Mouse (Mus musculus) spleen, embryonic (tissue): ENCODE measurements around the gene Myh9.
"Not testable (repeated sequence)": the region's sequence is repeated elsewhere in the genome, so short reads cannot be mapped to it uniquely, and the experiment has no call there.

Experiments
- CTCF ChIA-PET: fragments of 350-600 bp; sonication (Branson Sonifier 250); formaldehyde crosslinking; loops from one replicate; lab custom pipeline; 2022; lab: Charles Lee

The Myh9 gene

DNA sequence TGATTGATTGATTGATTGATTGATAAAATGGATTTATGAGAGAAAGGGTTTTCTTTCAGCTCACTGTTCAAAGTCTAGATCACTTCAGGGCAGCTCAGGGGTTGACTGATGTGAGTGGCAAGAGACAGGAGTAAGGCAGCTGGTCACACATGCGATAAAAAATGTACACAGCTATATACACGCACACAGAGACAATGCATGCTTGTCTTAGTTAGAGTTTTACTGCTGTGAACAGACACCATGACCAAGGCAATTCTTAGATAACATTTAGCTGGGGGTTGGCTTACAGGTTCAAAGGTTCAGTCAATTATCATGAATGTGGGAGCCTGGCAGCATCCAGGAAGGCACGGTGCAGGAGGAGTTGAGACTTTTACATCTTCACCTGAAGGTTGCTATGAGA is 31.0 kb upstream of the Myh9 start:
- CTCF ChIA-PET: no interaction called here

DNA sequence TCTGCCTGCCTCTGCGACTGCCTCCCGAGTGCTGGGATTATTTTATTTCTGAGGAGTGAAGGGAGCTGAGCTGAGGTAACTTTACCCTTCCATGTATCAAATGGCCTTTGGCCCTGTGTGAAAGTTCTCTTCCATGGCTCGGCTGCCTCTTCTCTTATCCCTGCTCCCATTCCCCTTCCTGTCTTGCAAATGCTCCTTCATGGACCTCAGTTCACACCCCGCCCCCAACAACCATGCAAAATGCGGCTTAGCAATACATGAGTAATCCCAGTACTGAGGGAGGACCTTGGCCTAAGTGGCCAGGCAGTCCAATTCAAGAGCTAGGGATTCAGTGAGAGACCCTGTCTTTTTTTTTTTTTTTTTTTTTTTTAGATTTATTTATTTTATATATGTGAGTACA is 26.4 kb upstream of the Myh9 start:
- CTCF ChIA-PET: interaction anchor here (0.7 kb wide), 1 partner anchor 66 kb away, joined by 7 read pairs; no protein-coding TSS in a partner anchor

DNA sequence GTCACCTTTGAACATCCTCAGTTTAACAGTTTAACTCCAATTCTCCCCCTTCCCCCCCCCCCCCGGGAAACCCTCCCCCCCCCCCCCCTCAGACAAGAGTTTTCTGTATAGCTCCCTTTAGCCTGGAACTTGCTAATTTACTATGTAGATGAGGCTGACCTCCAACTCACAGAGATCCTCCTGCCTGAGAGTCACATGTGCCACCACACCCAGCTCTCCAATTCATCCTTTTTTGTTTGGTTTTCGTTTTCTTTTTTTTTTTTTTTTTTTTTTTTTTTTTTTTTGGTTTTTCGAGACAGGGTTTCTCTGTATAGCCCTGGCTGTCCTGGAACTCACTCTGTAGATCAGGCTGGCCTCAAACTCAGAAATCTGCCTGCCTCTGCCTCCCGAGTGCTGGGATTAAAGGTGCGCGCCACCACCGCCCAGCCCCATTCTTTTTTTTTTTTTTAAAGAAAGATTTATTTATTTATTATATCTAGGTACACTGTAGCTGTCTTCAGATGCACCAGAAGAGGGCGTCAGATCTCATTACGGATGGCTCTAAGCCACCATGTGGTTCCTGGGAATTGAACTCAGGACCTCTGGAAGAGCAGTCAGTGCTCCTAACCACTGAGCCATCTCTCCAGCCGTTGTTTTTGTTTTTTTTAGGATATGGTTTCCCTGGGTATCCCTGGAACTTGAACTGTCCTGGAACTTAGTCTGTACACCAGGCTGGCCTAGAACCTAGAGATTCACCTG is 25.4 kb upstream of the Myh9 start:
- CTCF ChIA-PET: not testable (repeated sequence)

DNA sequence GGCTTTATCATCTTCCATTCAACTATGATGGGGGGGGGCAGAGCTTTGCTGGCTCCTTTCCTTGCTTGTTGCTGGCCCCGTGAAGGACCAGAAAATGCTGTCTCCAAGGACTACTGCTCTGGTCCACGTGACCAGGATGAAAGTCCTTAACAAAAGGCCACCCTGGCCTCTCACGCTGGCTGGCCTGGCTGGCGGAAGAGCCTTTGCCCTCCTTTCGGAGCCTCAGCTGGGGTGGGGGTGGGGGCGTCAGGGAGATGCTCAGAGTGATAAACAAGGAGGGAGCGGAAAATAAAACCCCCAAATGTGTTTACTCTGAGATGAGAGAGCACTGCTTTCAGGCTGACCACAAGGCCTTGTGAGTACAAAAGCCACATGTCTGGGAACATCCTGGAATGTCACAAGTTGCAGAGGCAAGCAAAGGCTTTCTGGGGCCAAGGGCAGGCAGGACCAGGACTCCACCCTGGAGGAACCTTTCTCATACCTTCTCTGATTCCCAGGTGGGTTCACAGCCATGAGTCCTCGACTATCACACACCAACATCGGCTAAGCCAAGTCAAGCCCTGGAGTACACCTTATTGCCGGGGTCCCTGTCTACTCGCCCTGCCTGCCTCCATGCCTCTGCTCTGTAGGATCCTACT is 24.7 kb upstream of the Myh9 start:
- CTCF ChIA-PET: no interaction called here

DNA sequence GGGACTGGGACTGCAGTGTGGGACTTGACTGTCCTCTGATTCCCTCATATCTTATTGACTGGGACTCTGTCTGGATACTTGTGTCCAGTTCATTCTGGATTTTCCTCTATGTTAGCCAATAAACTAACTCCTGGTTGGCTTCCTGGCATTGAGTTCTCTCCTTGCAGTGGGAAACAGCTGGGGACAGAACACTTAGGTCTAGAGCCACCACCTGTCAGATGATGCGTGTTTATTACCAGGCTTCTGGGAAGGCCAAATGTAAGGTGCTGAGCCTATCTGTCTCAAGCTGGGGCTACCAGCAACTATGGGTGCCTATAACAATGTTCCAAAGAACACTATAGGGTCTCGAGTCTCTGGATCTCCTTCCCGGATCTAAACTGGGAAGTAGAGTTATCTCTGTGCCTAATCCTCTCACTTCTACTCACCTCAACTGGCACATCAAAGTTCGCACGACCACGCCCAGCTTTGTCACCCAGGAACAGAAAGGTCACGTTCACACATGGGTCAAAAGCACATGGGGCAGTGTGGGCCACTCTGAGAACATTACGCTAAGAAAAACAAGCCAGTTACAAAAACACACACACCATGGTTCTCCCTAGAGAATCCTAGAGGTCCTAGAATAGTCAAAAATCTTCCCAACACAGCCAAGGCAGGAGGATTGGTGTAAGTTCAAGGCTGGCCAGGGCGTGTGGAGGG is 22.2 kb upstream of the Myh9 start:
- CTCF ChIA-PET: no interaction called here

DNA sequence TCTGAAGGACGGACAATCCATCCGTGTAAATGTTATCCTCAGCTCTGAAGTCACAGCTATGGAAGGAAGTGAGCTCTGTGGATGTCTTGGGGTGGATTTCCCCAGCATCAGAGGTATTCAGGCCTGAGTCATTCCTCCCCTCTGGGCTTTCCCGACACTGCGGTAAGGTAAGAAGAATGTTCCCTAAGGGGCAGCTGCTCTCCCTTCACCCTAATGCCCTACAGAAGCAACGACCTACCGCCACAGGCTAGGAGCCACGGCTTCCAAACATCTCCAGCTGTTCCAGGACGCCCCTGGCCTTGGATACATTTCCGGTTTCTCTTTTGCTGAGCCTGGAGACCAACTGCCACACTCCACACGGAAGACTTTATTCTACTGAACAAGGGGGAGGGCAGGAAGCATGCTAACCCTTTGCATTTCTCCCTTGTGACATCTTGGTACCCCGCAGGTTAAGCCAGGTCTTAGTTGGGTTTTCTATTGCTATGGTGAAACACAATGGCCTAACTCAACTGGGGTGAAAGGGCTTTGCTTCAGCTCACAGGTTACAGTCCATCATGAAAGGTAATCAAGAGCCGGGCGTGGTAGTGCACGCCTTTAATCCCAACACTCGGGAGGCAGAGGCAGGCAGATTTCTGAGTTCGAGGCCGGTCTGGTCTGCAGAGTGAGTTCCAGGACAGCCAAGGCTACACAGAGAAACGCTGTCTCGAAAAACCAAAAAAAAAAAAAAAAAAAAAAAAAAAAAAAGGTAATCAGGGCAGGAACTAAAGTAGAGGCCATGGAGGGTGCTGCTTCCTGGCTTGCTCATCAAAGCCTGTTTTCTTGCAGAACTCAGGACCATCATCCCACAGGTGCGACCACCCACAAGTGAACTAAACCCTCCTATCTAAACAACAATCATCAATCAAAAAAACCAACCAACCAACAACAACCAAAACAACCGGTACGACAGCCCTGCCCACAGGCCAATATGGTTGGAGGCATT is 21.3 kb upstream of the Myh9 start:
- CTCF ChIA-PET: no interaction called here

DNA sequence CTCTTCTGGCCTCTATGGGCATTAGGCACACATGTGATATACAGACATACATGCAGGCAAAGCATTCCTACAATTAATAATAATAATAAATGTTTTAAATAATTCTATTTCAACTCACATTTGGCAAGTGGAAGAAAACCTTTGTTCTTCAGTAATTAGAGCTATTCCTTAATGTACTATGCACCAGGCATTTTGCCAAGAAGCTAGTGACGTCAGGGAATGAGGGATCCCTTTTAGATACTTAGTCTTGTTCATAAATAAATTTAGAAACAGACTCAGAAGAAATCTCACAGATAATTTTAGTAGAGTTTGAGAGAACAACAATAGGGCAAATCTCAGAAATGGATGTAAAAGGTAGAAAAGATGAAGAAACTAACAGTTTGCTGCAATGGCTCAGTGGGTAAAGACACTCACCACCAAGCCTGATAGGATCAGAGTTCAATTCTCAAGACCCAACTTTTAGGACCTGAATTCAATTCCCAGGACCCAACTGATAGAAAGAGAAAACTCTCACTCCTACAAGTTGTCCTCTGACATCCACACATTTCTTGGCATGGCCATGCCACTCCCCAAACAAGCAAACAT is 18.2 kb upstream of the Myh9 start:
- CTCF ChIA-PET: no interaction called here

DNA sequence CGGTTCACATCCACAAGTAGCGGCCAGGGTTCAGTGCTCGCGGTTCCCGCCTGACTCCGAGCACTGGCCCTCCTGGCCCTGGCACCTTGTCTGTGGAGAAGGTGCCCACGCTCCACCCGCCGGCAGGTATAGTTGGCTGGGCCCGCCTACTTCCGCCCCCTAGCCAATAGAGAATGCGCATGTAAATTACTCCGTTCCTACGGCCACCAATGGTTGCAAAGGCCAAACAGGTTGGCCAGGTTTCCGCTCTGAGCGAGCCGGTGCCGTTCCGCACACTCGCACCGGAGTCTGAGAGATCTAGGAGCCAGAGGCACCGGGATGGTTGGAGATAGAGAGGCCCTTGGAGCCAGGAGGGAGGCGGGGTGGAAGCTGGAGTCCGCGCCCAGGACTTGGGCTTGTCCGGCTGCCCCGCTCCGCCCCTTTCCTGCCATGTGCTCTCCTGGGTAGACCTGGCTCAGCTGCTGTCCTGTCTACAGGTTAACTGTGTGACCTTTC is 15.7 kb upstream of the Myh9 start:
- CTCF ChIA-PET: no interaction called here

DNA sequence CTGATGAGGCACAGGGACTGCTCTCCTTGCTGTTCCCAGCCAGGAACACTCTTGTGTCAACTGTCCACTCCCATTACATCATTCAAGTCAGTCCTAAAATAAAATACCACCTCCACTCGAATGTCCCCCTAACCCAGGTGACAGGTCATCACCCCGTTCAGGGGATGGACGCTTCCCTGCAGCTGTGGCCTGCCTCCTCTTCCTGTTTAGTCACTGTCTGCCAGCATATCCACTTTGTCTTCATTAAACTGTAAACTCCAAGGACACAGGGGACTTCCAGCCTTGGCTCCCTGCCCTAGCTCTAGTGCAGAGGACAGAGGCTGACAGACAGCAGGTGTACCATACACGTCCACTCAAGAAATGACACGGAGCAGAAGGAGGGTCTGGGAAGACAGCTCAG is 14.6 kb upstream of the Myh9 start:
- CTCF ChIA-PET: no interaction called here

DNA sequence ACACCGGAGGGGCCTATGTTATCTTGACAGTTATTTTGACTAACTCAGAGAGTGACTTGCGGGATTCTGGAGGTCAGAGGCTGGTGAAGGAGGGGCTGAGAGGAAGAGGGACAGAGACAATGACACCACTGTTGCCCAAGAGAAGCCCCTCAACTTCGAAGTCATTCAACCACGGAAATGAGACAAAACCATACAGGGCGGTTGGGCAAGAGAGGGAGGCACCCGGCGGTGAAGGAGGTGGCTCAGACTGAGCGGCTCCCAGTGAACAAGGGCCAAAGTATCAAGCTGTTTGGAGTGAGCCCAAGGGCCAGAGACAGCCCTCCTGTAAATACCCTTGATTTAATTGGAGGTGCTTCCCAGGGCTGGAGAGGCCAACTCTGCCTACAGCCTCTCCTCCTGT is 13.3 kb upstream of the Myh9 start:
- CTCF ChIA-PET: no interaction called here

DNA sequence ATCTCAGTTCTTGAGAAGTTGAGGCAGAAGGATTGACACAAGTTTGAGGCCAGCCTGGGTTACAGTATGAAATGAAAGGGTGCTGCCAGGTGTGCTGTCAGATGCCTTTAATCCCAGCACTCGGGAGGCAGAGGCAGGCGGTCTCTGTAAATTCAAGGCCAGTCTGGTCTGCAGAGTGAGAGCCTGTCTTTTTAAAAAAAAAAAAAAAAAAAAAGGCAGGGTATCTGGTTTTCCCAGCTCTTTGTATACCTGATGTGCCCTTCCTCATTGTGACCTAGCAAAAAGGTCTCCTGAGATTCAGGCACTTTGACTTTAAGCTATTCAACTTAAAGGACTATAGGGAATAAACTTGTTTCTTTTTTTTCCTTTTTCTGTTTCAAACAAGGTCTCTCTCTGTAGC is 10.0 kb upstream of the Myh9 start:
- CTCF ChIA-PET: interaction anchor here (0.6 to 1.0 kb wide), 3 partner anchors 9 to 153 kb away, joined by 4 to 6 read pairs (median 4); no protein-coding TSS in a partner anchor

DNA sequence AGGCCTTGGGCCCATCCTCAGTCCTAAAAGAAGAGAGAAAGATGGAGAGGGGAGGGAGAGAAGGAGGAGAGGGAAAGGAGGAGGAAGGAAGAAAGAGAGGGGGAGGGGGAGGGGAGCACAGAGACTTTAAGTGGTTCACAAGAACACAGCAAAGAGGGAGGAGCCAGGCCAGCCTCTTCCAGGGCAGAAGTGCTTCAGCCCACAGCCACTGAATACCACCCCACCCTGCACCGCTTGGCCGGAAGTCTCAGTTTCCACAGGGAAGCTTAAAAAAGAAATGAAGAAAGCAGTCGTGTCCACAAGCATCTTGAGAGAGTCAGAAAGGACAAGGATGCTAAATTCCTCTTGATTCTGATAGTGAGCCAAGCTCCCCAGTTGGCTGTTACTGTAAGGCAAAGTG is 9.2 kb upstream of the Myh9 start:
- CTCF ChIA-PET: interaction anchor here (0.6 to 1.0 kb wide), 3 partner anchors 8 to 28 kb away, joined by 3 to 10 read pairs (median 6); no protein-coding TSS in a partner anchor

DNA sequence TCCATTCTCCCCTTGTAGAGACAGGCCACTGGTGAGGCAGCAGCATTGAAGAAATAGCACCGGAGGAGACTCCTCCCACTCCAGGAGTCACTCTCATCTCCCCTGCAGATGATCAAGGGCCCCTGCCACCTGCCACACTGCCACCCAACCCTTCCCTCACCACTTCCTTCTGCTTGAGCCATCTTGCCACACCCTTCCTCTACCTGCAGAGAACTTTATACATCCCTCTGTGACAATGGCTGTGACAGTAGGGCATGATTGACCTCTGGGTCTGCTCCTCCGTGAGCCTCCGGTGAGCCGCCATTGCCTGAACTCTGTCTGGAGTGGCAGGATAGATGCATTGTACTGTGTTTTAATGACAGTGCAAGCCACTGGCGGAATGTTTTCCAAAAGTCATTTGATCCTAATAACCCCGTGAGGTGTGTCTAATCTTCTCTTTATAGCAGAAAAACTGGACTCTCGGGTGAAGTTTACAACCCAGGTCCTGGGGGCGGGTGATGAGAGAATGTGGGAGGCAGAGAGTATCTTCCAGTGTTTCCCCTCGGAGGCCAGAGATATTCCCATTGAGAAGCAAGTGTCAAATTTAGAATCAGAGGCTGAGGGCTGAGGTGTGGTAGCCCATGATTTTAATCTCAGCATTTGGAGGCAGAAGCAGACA is 7.7 kb upstream of the Myh9 start:
- CTCF ChIA-PET: interaction anchor here (0.6 kb wide), 2 partner anchors 9 to 43 kb away, joined by 3 read pairs; no protein-coding TSS in a partner anchor

DNA sequence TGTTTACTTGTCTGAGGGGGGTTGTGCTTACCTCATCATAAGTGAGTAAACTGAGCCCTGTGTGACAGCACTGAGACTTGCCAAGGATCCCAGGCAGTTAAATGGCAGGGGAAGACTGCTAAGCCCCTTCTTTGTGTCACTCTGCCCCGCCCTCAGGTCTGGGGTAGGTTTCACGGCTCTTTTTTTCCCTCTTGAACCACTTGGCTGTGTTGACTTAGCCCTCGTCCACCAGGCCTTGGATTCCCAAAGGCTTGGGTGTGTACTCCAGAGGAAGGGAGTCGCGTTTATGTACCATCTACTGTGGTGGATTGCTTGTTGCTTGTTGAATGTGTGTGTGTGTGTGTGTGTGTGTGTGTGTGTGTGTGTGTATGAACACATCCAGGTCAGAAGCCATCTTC is 7.1 kb upstream of the Myh9 start:
- CTCF ChIA-PET: interaction anchor here (0.6 kb wide), 1 partner anchor 10 kb away, joined by 3 read pairs; no protein-coding TSS in a partner anchor

DNA sequence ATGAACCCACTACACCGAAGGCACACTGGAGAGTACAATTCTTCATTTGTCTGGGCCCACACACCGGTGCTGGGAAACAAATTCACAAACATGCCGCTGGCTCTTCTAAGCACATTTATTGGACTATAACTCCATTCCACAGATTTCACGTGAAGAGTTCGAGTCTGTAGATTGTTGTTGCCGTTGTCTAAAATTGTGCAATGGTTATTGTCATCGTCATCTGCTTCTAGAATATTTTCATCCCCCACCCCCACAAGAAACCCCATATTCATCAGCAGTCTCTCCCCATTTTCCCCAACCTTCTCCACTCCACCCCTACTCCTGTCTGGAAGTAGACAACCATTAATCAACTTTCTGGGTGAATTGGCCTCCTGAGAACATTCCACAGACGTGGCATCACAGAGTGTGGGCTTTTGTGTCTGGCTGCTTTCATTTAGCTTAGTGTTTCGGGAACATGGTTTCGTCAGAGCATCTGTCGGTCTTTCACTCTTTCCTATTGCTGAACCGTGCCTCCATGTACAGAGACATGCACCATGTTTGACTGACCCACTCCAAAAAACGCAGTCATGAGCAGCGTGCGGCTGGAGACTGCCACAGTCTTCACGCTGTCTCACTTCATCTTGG is 6.6 kb upstream of the Myh9 start:
- CTCF ChIA-PET: no interaction called here

DNA sequence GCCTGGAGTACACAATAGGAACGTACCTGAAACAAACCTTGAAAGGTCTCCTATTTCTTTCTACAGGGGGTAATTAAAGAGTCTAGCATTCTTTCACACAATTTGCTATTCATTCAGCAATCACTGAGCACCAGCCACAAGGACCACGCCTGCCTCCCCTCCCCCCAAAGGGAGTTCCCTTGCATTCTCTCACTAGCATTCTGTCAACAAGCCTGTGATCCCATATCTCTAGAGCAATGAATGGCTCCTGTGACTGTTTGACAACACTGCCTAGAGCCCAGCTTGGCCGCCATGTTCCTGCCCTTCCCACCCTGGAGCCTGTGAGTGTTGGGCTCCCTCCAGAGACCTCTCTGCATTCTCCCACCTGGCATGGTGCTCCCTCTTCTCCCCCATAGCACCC is 5.9 kb upstream of the Myh9 start:
- CTCF ChIA-PET: interaction anchor here (1.2 kb wide), 1 partner anchor 67 kb away, joined by 3 read pairs; no protein-coding TSS in a partner anchor

DNA sequence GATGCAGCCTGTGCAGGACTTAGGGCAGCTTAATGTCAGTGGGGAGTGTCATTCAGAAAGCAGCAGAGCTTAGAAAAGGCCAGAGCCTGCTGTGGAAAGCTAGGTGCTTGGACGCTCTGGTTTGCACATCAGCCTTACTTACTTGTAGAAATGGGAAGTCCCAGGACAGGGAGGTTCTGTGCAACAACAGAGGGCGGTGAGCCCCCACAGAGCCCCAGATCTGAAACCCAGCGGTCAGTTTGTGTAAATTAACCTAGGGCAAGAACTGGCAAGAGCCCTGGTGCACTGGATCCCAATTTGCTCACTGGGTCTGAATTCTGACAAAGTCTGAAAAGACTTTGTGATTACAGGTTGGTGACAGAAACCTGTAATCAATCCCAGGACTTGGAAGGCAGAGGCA is 5.1 kb upstream of the Myh9 start:
- CTCF ChIA-PET: interaction anchor here (1.2 kb wide), 1 partner anchor 67 kb away, joined by 3 read pairs; no protein-coding TSS in a partner anchor

DNA sequence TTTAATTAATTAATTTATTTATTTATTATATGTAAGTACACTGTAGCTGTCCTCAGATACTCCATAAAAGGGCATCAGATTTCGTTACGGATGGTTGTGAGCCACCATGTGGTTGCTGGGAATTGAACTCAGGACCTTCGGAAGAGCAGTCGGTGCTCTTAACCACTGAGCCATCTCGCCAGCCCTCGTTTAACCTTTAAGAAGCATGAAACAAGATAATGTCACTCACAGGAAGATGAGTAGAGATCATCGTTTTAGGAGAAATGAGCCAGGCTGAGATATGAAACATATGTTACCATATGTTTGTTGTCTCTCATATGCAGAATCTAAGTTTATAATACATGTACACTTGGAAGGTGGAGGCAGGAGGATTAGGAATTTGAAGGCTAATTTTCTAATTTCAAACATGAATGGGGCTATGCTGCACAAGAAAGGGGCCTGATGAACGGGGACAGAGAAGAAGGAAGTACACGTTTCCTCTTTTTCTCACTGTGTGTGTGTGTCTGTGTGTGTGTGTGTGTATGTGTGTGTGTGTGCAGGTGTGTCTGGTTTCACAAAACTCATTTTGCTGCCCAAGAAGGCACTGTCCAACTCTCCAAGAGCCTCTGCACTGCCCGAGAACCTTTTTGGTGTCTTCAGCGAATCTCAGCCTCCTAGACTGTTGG is 4.1 kb upstream of the Myh9 start:
- CTCF ChIA-PET: interaction anchor here (0.6 kb wide), 2 partner anchors 25 to 621 kb away, joined by 7 to 8 read pairs; no protein-coding TSS in a partner anchor
